ENCODE assay signal across 8 mouse cellular contexts in genomic region chr9:115704249-115704648, GRCm38 (mm10).
DNase-seq lines count a peak whose midpoint lies in the region; ATAC-seq and TF ChIP-seq lines count a peak whose summit lies in the region.

No protein-coding gene starts in this region.

- H3K9ac ChIP-seq in kidney, embryonic 14.5 days (ENCODE audit: low read depth, low read length), result no peak overlapping the region
- H3K9ac ChIP-seq in intestine, postnatal 0 days (ENCODE audit: low read depth, low read length), result no peak overlapping the region
- no peak overlapping the region for H3K9ac ChIP-seq in neural tube, embryonic 11.5 days (ENCODE audit: low read length)

- no peaks in the 10 kb centered on the region for H3K9me3 ChIP-seq in kidney, embryonic 14.5 days (ENCODE audit: control insufficient read depth, low read length)
- no peaks in the 10 kb centered on the region for H3K9me3 ChIP-seq in intestine, postnatal 0 days (ENCODE audit: control insufficient read depth)
- H3K9me3 ChIP-seq in neural tube, embryonic 11.5 days (ENCODE audit: control insufficient read depth, low read length), result no peaks in the 10 kb centered on the region

- H3K4me3 ChIP-seq in kidney, embryonic 14.5 days (ENCODE audit: low read length), result no peak overlapping the region
- no peak overlapping the region for H3K4me3 ChIP-seq in bone marrow, adult 2 months (replicated peaks; ENCODE audit: control insufficient read depth, low read depth, low read length)
- H3K4me3 ChIP-seq in intestine, postnatal 0 days (ENCODE audit: low read depth, low read length), result no peak overlapping the region
- no peak overlapping the region for H3K4me3 ChIP-seq in neural tube, embryonic 11.5 days (ENCODE audit: low read depth, low read length)

- no peak for ATAC-seq in kidney, embryonic 14.5 days (ENCODE audit: low FRiP score, low TSS enrichment)
- ATAC-seq in intestine, postnatal 0 days, result 0 out of 2 replicates have a peak, but pooled peaks have one; percentile 28
- 0 out of 2 replicates have a peak, but pooled peaks have one; percentile 36 for ATAC-seq in neural tube, embryonic 11.5 days (ENCODE audit: insufficient read depth, low FRiP score, low TSS enrichment)

- H3K4me1 ChIP-seq in kidney, embryonic 14.5 days (ENCODE audit: control insufficient read depth, insufficient read depth, low read length), result no peaks in the 10 kb centered on the region
- no peaks in the 10 kb centered on the region for H3K4me1 ChIP-seq in bone marrow, adult 2 months (ENCODE audit: control insufficient read depth, insufficient read depth, low read length)
- no peaks in the 10 kb centered on the region for H3K4me1 ChIP-seq in intestine, postnatal 0 days (replicated peaks; ENCODE audit: control insufficient read depth, insufficient read depth, low read length)
- peaks cover 7% of the 10 kb centered on the region for H3K4me1 ChIP-seq in neural tube, embryonic 11.5 days (ENCODE audit: control insufficient read depth, insufficient read depth, low read length)

- TF ChIP-seq CTCF in bone marrow, adult 2 months (IDR thresholded peaks at IDR 0.05; ENCODE audit: control insufficient read depth, insufficient read depth, low read length), result peak; percentile 81
- TF ChIP-seq CTCF in intestine, postnatal 0 days (IDR thresholded peaks at IDR 0.05; ENCODE audit: low read depth), result peak; percentile 93

- H3K4me2 ChIP-seq in kidney, embryonic 14.5 days (replicated peaks; ENCODE audit: low read depth, low read length), result no peak overlapping the region
- H3K4me2 ChIP-seq in intestine, postnatal 0 days (replicated peaks; ENCODE audit: low read depth), result no peak overlapping the region
- no peak overlapping the region for H3K4me2 ChIP-seq in neural tube, embryonic 11.5 days (ENCODE audit: low read depth)

- H3K36me3 ChIP-seq in kidney, embryonic 14.5 days (ENCODE audit: control insufficient read depth, insufficient read depth, low read length), result no peaks in the 10 kb centered on the region
- H3K36me3 ChIP-seq in intestine, postnatal 0 days (ENCODE audit: control insufficient read depth, insufficient read depth), result no peaks in the 10 kb centered on the region
- H3K36me3 ChIP-seq in neural tube, embryonic 11.5 days (ENCODE audit: control insufficient read depth, insufficient read depth, low read length), result no peaks in the 10 kb centered on the region

- WGBS in kidney, embryonic 14.5 days, result 32% methylated on average over 9 of the region's 9 CpGs
- WGBS in bone marrow, adult 2 months, result 35% methylated on average over 9 of the region's 9 CpGs
- WGBS in intestine, postnatal 0 days, result 33% methylated on average over 9 of the region's 9 CpGs
- WGBS in neural tube, embryonic 11.5 days, result 37% methylated on average over 9 of the region's 9 CpGs

- TF ChIP-seq POLR2A in bone marrow, adult 2 months (IDR thresholded peaks at IDR 0.05; ENCODE audit: borderline replicate concordance, control insufficient read depth, low read depth, low read length), result no peak

- no peak overlapping the region for H3K27ac ChIP-seq in kidney, embryonic 14.5 days (ENCODE audit: low read depth, low read length)
- no peak overlapping the region for H3K27ac ChIP-seq in bone marrow, adult 2 months (ENCODE audit: control insufficient read depth, insufficient read depth, low read depth, low read length, poor library complexity)
- no peak overlapping the region for H3K27ac ChIP-seq in intestine, postnatal 0 days (ENCODE audit: low read depth, low read length)
- no peak overlapping the region for H3K27ac ChIP-seq in neural tube, embryonic 11.5 days (ENCODE audit: low read depth, low read length)

- no peaks in the 10 kb centered on the region for H3K27me3 ChIP-seq in kidney, embryonic 14.5 days (ENCODE audit: control insufficient read depth, insufficient read depth, low read length)
- no peaks in the 10 kb centered on the region for H3K27me3 ChIP-seq in intestine, postnatal 0 days (replicated peaks; ENCODE audit: control insufficient read depth, insufficient read depth, low read length)
- no peaks in the 10 kb centered on the region for H3K27me3 ChIP-seq in neural tube, embryonic 11.5 days (ENCODE audit: control insufficient read depth, insufficient read depth, low read length)

- peak; percentile 21 for DNase-seq in kidney, adult 11 months
- DNase-seq in frontal cortex, postnatal 10 days (ENCODE audit: low spot score in 2 of 2), result peak; percentile 18 to 45
- peak; percentile 32 for DNase-seq in left cerebral cortex, postnatal 36 days (ENCODE audit: low spot score in 2 of 2)
- DNase-seq in neural tube, embryonic 11.5 days (ENCODE audit: low spot score), result peak; percentile 71
- DNase-seq in thymus, postnatal 0 days (ENCODE audit: low spot score), result peak; percentile 36

- intact Hi-C loops in left cerebral cortex, postnatal 36 days (cut with DNase I), result loop anchor here (10.0 kb wide), 1 partner anchor 399 kb away; no protein-coding TSS in a partner anchor

Comparison
In these comparisons a context has a peak if more than half of its experiments do, and no peak if none do; other contexts are left out.
1. DNase-seq: peak in every context shown above with its lines; median percentile 71 in neural tube, embryonic 11.5 days; 36 in thymus, postnatal 0 days; 32 in left cerebral cortex, postnatal 36 days; 32 in frontal cortex, postnatal 10 days; 21 in kidney, adult 11 months.